In the genomic region with DNA sequence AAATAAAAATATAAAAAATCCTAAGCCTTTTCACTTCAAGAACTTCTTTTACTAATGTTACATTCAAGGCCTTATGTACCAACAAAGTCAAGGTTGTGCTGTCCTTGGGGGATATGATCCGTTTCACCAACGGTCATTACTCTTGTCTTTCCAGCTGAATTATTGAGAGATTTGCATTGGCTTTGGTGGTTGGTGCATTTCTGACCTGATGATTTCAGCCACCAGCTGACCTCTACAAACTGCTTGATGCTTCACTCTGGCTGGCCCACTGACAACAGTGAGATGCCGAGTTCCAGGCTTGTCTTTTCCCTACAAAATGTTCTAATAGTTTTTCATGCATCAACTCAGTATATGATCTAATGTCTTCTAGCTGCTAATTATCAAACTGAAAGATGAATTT, we compare ENCODE assay signal across 25 mouse cellular contexts.
DNase-seq lines count a peak whose midpoint lies in the region; ATAC-seq lines count a peak whose summit lies in the region.
"Had no signal": no experiment of that assay in that cellular context is flagged by ENCODE, and none has a peak within 500 bp of the region (broad histone marks: within the 10 kb centered on the region; RNA-seq: fewer than 3 reads in every experiment).

No protein-coding gene starts in this region.

- no peak overlapping the region for H3K9ac ChIP-seq in forebrain, embryonic 12.5 days
- H3K9ac ChIP-seq: embryonic facial prominence, embryonic 13.5 days; embryonic facial prominence, embryonic 15.5 days; forebrain, embryonic 13.5 days; forebrain, embryonic 15.5 days; forebrain, postnatal 0 days had no signal

- H3K27me3 ChIP-seq in forebrain, embryonic 12.5 days = no peaks in the 10 kb centered on the region
- no peaks in the 10 kb centered on the region for H3K27me3 ChIP-seq in embryonic facial prominence, embryonic 10.5 days (replicated peaks; ENCODE audit: low read depth, poor library complexity, severe bottlenecking)
- H3K27me3 ChIP-seq: CH12.LX; embryonic facial prominence, embryonic 13.5 days; embryonic facial prominence, embryonic 15.5 days; forebrain, embryonic 13.5 days; forebrain, embryonic 15.5 days; Patski had no signal

- no peaks in the 10 kb centered on the region for H3K9me3 ChIP-seq in forebrain, embryonic 12.5 days
- no peaks in the 10 kb centered on the region for H3K9me3 ChIP-seq in embryonic facial prominence, embryonic 10.5 days
- H3K9me3 ChIP-seq: embryonic facial prominence, embryonic 13.5 days; embryonic facial prominence, embryonic 15.5 days; forebrain, embryonic 10.5 days; forebrain, embryonic 13.5 days; forebrain, embryonic 15.5 days; G1E had no signal

- H3K27ac ChIP-seq in forebrain, embryonic 12.5 days = no peak overlapping the region
- no peak overlapping the region for H3K27ac ChIP-seq in embryonic facial prominence, embryonic 10.5 days (replicated peaks)
- H3K27ac ChIP-seq: embryonic facial prominence, embryonic 13.5 days; embryonic facial prominence, embryonic 15.5 days; forebrain, embryonic 10.5 days; forebrain, embryonic 13.5 days; forebrain, embryonic 15.5 days had no signal

- no peaks in the 10 kb centered on the region for H3K36me3 ChIP-seq in forebrain, embryonic 12.5 days (replicated peaks)
- no peaks in the 10 kb centered on the region for H3K36me3 ChIP-seq in embryonic facial prominence, embryonic 10.5 days (replicated peaks)
- H3K36me3 ChIP-seq: embryonic facial prominence, embryonic 13.5 days; embryonic facial prominence, embryonic 15.5 days; forebrain, embryonic 10.5 days; forebrain, embryonic 15.5 days; G1E had no signal

- no peak overlapping the region for H3K4me2 ChIP-seq in forebrain, embryonic 12.5 days
- H3K4me2 ChIP-seq: embryonic facial prominence, embryonic 13.5 days; embryonic facial prominence, embryonic 15.5 days; forebrain, embryonic 13.5 days; forebrain, embryonic 15.5 days had no signal

- DNase-seq in adrenal gland, adult (ENCODE audit: inconsistent age in 2 of 2, low spot score in 1 of 2) = peak; percentile 57 to 75
- no peak for DNase-seq in adrenal gland, postnatal 4 days (ENCODE audit: low spot score in 2 of 2)
- DNase-seq in adrenal gland, adult 8-10 months = peak; percentile 39
- DNase-seq in adrenal gland, postnatal 14 days = peak; percentile 40
- peak; percentile 47 to 55 for DNase-seq in adrenal gland, postnatal 36 days
- no peak for DNase-seq in embryonic facial prominence, embryonic 10.5 days (ENCODE audit: low spot score)
- DNase-seq: B cell, adult 2 months; cerebellum, adult 11 months; cerebellum, adult 18-20 months; cerebellum, adult 8-10 months; cerebellum, postnatal 10 days; cerebellum, postnatal 25 days; forebrain, postnatal 0 days had no signal

- H3K4me1 ChIP-seq in forebrain, embryonic 12.5 days = no peaks in the 10 kb centered on the region
- no peaks in the 10 kb centered on the region for H3K4me1 ChIP-seq in embryonic facial prominence, embryonic 10.5 days
- H3K4me1 ChIP-seq: embryonic facial prominence, embryonic 13.5 days; embryonic facial prominence, embryonic 15.5 days; forebrain, embryonic 10.5 days; forebrain, embryonic 13.5 days; forebrain, embryonic 15.5 days had no signal

- H3K4me3 ChIP-seq in forebrain, embryonic 12.5 days (replicated peaks) = no peak overlapping the region
- H3K4me3 ChIP-seq in embryonic facial prominence, embryonic 10.5 days = no peak overlapping the region
- H3K4me3 ChIP-seq: embryonic facial prominence, embryonic 13.5 days; embryonic facial prominence, embryonic 15.5 days; erythroblast, embryonic 14.5 days; forebrain, embryonic 10.5 days; forebrain, embryonic 13.5 days; forebrain, embryonic 15.5 days had no signal

- 84% methylated on average over 3 of the region's 3 CpGs for WGBS in forebrain, embryonic 12.5 days
- 87% methylated on average over 3 of the region's 3 CpGs for WGBS in embryonic facial prominence, embryonic 10.5 days

- no peak for ATAC-seq in forebrain, embryonic 12.5 days (ENCODE audit: low FRiP score)
- ATAC-seq: activated CD4-positive, CD25-positive, alpha-beta regulatory T cell, adult 4 months; CD4-positive, CD25-positive, alpha-beta regulatory T cell, adult 4 months; forebrain, embryonic 13.5 days; forebrain, embryonic 15.5 days; forebrain, postnatal 0 days; Patski had no signal

Comparison
In these comparisons a context has a peak if more than half of its experiments do, and no peak if none do; other contexts are left out.
1. DNase-seq: peak in adrenal gland, adult (2 of 2), adrenal gland, adult 8-10 months (single experiment), adrenal gland, postnatal 14 days (single experiment) and adrenal gland, postnatal 36 days (2 of 2); none in adrenal gland, postnatal 4 days (0 of 2) and embryonic facial prominence, embryonic 10.5 days (single experiment).